Mouse (Mus musculus): Measurements from ENCODE around the gene Tenm2.

GRCm38 (mm10) chr11:36145057-36145456 is 1090.7 kb downstream of the Tenm2 start:
- TF ChIP-seq POLR2A (IDR thresholded peaks at IDR 0.05; ENCODE audit: insufficient read depth, low read depth, low read length) (no peak), CTCF (IDR thresholded peaks at IDR 0.05) (no peak), EP300 (IDR thresholded peaks at IDR 0.05; ENCODE audit: insufficient read depth, low read depth, low read length) (no peak)
